20 mouse cellular contexts compared by ENCODE assay signal in genomic region chr17:67612576-67612975, GRCm38 (mm10). TPM values are rescaled to one million over a fixed set of nuclear protein-coding genes. Genes with fewer than 3 reads are reported as not detected.
DNase-seq lines count a peak whose midpoint lies in the region; ATAC-seq and TF ChIP-seq lines count a peak whose summit lies in the region.
"Had no signal": no experiment of that assay in that cellular context is flagged by ENCODE, and none has a peak within 500 bp of the region (broad histone marks: within the 10 kb centered on the region; RNA-seq: fewer than 3 reads in every experiment).

No protein-coding gene starts in this region.

- H3K4me3 ChIP-seq in embryonic facial prominence, embryonic 14.5 days (ENCODE audit: low read depth, low read length) = no peak overlapping the region
- no peak overlapping the region for H3K4me3 ChIP-seq in embryonic facial prominence, embryonic 10.5 days
- no peak overlapping the region for H3K4me3 ChIP-seq in cerebellum, adult 2 months (replicated peaks; ENCODE audit: insufficient read depth, low read depth, low read length)
- H3K4me3 ChIP-seq: embryonic facial prominence, embryonic 12.5 days; embryonic facial prominence, embryonic 15.5 days; erythroblast, embryonic 14.5 days; forebrain, embryonic 13.5 days; forebrain, embryonic 15.5 days had no signal

- H3K27ac ChIP-seq in embryonic facial prominence, embryonic 14.5 days (replicated peaks; ENCODE audit: low read depth, low read length) = no peak overlapping the region
- H3K27ac ChIP-seq in embryonic facial prominence, embryonic 10.5 days (replicated peaks) = no peak overlapping the region
- no peak overlapping the region for H3K27ac ChIP-seq in cerebellum, adult 2 months (ENCODE audit: insufficient read depth, low read length)
- H3K27ac ChIP-seq: embryonic facial prominence, embryonic 12.5 days; embryonic facial prominence, embryonic 15.5 days; forebrain, embryonic 13.5 days; forebrain, embryonic 15.5 days had no signal

- no peak overlapping the region for H3K4me2 ChIP-seq in embryonic facial prominence, embryonic 14.5 days (ENCODE audit: low read depth, low read length)
- H3K4me2 ChIP-seq: embryonic facial prominence, embryonic 12.5 days; embryonic facial prominence, embryonic 15.5 days; forebrain, embryonic 13.5 days; forebrain, embryonic 15.5 days had no signal

- no peak for TF ChIP-seq CTCF in cerebellum, adult 2 months (IDR thresholded peaks at IDR 0.05; ENCODE audit: borderline replicate concordance, insufficient read depth, low read depth, low read length)

- no peaks in the 10 kb centered on the region for H3K4me1 ChIP-seq in embryonic facial prominence, embryonic 14.5 days (ENCODE audit: control insufficient read depth, insufficient read depth, low read length)
- 0 out of 2 replicates have a peak, but pooled peaks cover 2% of the 10 kb centered on the region for H3K4me1 ChIP-seq in embryonic facial prominence, embryonic 10.5 days
- H3K4me1 ChIP-seq in cerebellum, adult 2 months (ENCODE audit: control insufficient read depth, insufficient read depth, low read length) = peaks cover 3% of the 10 kb centered on the region; the same call in 1 of the 2 replicates
- H3K4me1 ChIP-seq: embryonic facial prominence, embryonic 12.5 days; embryonic facial prominence, embryonic 15.5 days; forebrain, embryonic 13.5 days; forebrain, embryonic 15.5 days had no signal

- no peaks in the 10 kb centered on the region for H3K9me3 ChIP-seq in embryonic facial prominence, embryonic 14.5 days (ENCODE audit: control insufficient read depth, low read length)
- no peaks in the 10 kb centered on the region for H3K9me3 ChIP-seq in embryonic facial prominence, embryonic 10.5 days
- H3K9me3 ChIP-seq: embryonic facial prominence, embryonic 12.5 days; embryonic facial prominence, embryonic 15.5 days; forebrain, embryonic 13.5 days; forebrain, embryonic 15.5 days had no signal

- peak; percentile 66 for DNase-seq in embryonic facial prominence, embryonic 14.5 days (ENCODE audit: low spot score)
- no peak for DNase-seq in embryonic facial prominence, embryonic 10.5 days (ENCODE audit: low spot score)
- DNase-seq in testis, postnatal 10 days (ENCODE audit: low spot score) = peak; percentile 15
- DNase-seq in testis, postnatal 14 days (ENCODE audit: low spot score) = no peak
- DNase-seq in fibroblast of lung, adult 2 months (ENCODE audit: low read depth) = peak; percentile 48
- DNase-seq in cerebellum, adult 2 months = no peak
- DNase-seq: adrenal gland, adult 2 months; adrenal gland, postnatal 10 days; adrenal gland, postnatal 25 days; cerebellum, adult 11 months; cerebellum, adult 18-20 months; cerebellum, adult 9-10 months; embryo, embryonic 11 days; forebrain, postnatal 0 days had no signal

- no peak for ATAC-seq in embryonic facial prominence, embryonic 14.5 days (ENCODE audit: low read depth)
- ATAC-seq: forebrain, embryonic 13.5 days; forebrain, embryonic 15.5 days; forebrain, postnatal 0 days had no signal

- 53% methylated on average over 1 of the region's 1 CpGs for WGBS in embryonic facial prominence, embryonic 14.5 days
- WGBS in embryonic facial prominence, embryonic 10.5 days = 76% methylated on average over 1 of the region's 1 CpGs
- WGBS in cerebellum, adult 2 months = 63% methylated on average over 1 of the region's 1 CpGs

- no peaks in the 10 kb centered on the region for H3K36me3 ChIP-seq in embryonic facial prominence, embryonic 14.5 days (ENCODE audit: control insufficient read depth, insufficient read depth, low read length)
- H3K36me3 ChIP-seq in embryonic facial prominence, embryonic 10.5 days (replicated peaks) = no peaks in the 10 kb centered on the region
- H3K36me3 ChIP-seq: embryonic facial prominence, embryonic 12.5 days; embryonic facial prominence, embryonic 15.5 days; forebrain, embryonic 15.5 days had no signal

- no peaks in the 10 kb centered on the region for H3K27me3 ChIP-seq in embryonic facial prominence, embryonic 14.5 days (replicated peaks; ENCODE audit: control insufficient read depth, insufficient read depth, low read length)
- no peaks in the 10 kb centered on the region for H3K27me3 ChIP-seq in embryonic facial prominence, embryonic 10.5 days (replicated peaks; ENCODE audit: low read depth, poor library complexity, severe bottlenecking)
- H3K27me3 ChIP-seq in cerebellum, adult 2 months (ENCODE audit: control insufficient read depth, insufficient read depth, low read length) = no peaks in the 10 kb centered on the region
- H3K27me3 ChIP-seq: embryonic facial prominence, embryonic 12.5 days; embryonic facial prominence, embryonic 15.5 days; forebrain, embryonic 13.5 days; forebrain, embryonic 15.5 days had no signal

- TF ChIP-seq POLR2A in cerebellum, adult 2 months (IDR thresholded peaks at IDR 0.05; ENCODE audit: borderline replicate concordance, insufficient read depth, low read length) = no peak

- H3K9ac ChIP-seq in embryonic facial prominence, embryonic 14.5 days (ENCODE audit: low read depth, low read length) = no peak overlapping the region
- H3K9ac ChIP-seq: embryonic facial prominence, embryonic 12.5 days; embryonic facial prominence, embryonic 15.5 days; forebrain, embryonic 13.5 days; forebrain, embryonic 15.5 days; forebrain, postnatal 0 days had no signal

RNA-seq across cellular contexts. Expression of gene Lrrc30, which starts 19.9 kb away (rescaled TPM):
- 0.90 and 1.9 TPM in 2 replicates for polyA plus RNA-seq in embryonic facial prominence, embryonic 14.5 days (2014; fragmentation: Nextera tagmentation; extraction: Ambion mirVana)
- 0.11 TPM in 1 of 2 replicates, not detected in the other for polyA plus RNA-seq in embryonic facial prominence, embryonic 10.5 days (2016; fragmentation: Nextera tagmentation; extraction: Ambion mirVana)
- not detected in 2 replicates for polyA plus RNA-seq in cerebellum, adult 2 months (2012; rRNA removed)
- polyA plus RNA-seq: erythroblast, embryonic 14.5 days; forebrain, embryonic 11.5 days; forebrain, embryonic 13.5 days; forebrain, embryonic 15.5 days; forebrain, postnatal 0 days had no signal

Comparison
In these comparisons a context has a peak if more than half of its experiments do, and no peak if none do; other contexts are left out.
1. DNase-seq: peak in embryonic facial prominence, embryonic 14.5 days (single experiment), testis, postnatal 10 days (single experiment) and fibroblast of lung, adult 2 months (single experiment); none in embryonic facial prominence, embryonic 10.5 days (single experiment), testis, postnatal 14 days (single experiment) and cerebellum, adult 2 months (0 of 2).